Mouse (Mus musculus) hindbrain, embryonic 12.5 days (tissue): ENCODE measurements around the gene Stx8. TPM values are rescaled to one million over a fixed set of nuclear protein-coding genes. Genes with fewer than 3 reads are reported as not detected.

Source experiments
- ATAC-seq: fragments of 200-750 bp; cut with Nextera tagmentation; 2 replicates; pipeline ENCODE4 v1.8.0; 2017; ENCODE audit warnings: moderate TSS enrichment; ENCODE audit not compliant: low FRiP score
- H3K27ac ChIP-seq: fragments of 300-500 bp; sonication (generic); 2 replicates; pipeline ENCODE4 v1.5.1; 2016; ENCODE audit warnings: mild to moderate bottlenecking
- H3K27me3 ChIP-seq: fragments of 300-500 bp; sonication (generic); 2 replicates; pipeline ENCODE4 v1.6.1; 2016; ENCODE audit warnings: mild to moderate bottlenecking
- H3K36me3 ChIP-seq: fragments of 300-500 bp; sonication (generic); 2 replicates; pipeline ENCODE4 v1.6.1; 2016; ENCODE audit warnings: mild to moderate bottlenecking
- H3K4me1 ChIP-seq: fragments of 300-500 bp; sonication (generic); 2 replicates; pipeline ENCODE4 v1.6.1; 2016
- H3K4me2 ChIP-seq: fragments of 300-500 bp; sonication (generic); replicated peaks from 2 replicates; pipeline ENCODE4 v1.6.1; 2016; ENCODE audit warnings: mild to moderate bottlenecking
- H3K4me3 ChIP-seq: fragments of 300-500 bp; sonication (generic); 2 replicates; pipeline ENCODE4 v1.5.1; 2016; ENCODE audit warnings: mild to moderate bottlenecking
- H3K9ac ChIP-seq: fragments of 300-500 bp; sonication (generic); 2 replicates; pipeline ENCODE4 v1.6.1; 2016; ENCODE audit warnings: mild to moderate bottlenecking, moderate library complexity
- H3K9me3 ChIP-seq: fragments of 300-500 bp; sonication (generic); replicated peaks from 2 replicates; pipeline ENCODE4 v1.6.1; 2016; ENCODE audit warnings: mild to moderate bottlenecking
- WGBS: fragments of 180-500 bp; shearing (Covaris S2); methylation state at CpG from one replicate; pipeline ENCODE4 v1.1.7; 2016; 5-methylcytosine and 5-hydroxymethylcytosine counted together
- polyA plus RNA-seq: library from polyadenylated mRNA; unstranded; fragments of >200 nt; fragmentation: Nextera tagmentation; extraction: Ambion mirVana; gene quantifications from 2 replicates; pipeline ENCODE4 v1.2.1, GENCODE M21; 2016

The Stx8 gene
- polyA plus RNA-seq, 1 experiment from 2014 or later, result 64.0 TPM

GRCm38 (mm10) chr11:68144235-68145065 lies 178.5 kb downstream of the Stx8 start:
- Histone ChIP-seq H3K4me1 (peaks cover 44% of the 10 kb centered on the region), H3K9me3 (no peaks in the 10 kb centered on the region), H3K27ac (peak overlapping the region; percentile 86), H3K36me3 (no peaks in the 10 kb centered on the region), H3K9ac (no peak overlapping the region), H3K27me3 (0 out of 2 replicates have a peak, but pooled peaks cover 6% of the 10 kb centered on the region), H3K4me2 (peak overlapping the region; percentile 29; the same call in 1 of the 2 replicates), H3K4me3 (no peak overlapping the region)
- 29% methylated on average over 13 of the region's 13 CpGs for WGBS
- ATAC-seq, result peak; percentile 30; the same call in 1 of the 2 replicates

- Histone ChIP-seq H3K4me3 (no peak overlapping the region), H3K4me1 (peaks cover 49% of the 10 kb centered on the region)
These were observed 179.1 kb downstream of the Stx8 start for GRCm38 (mm10) chr11:68145066-68145585.

GRCm38 (mm10) chr11:68145586-68146455 lies 179.8 kb downstream of the Stx8 start:
- peak overlapping the region; percentile 86 for H3K27ac ChIP-seq
- peak overlapping the region; percentile 29 for H3K4me2 ChIP-seq
- no peaks in the 10 kb centered on the region for H3K9me3 ChIP-seq
- ATAC-seq, result peak; percentile 64
- peaks cover 54% of the 10 kb centered on the region for H3K4me1 ChIP-seq
- no peak overlapping the region for H3K4me3 ChIP-seq
- WGBS, result 7% methylated on average over 17 of the region's 17 CpGs
- peak overlapping the region; percentile 13 for H3K9ac ChIP-seq
- H3K36me3 ChIP-seq, result no peaks in the 10 kb centered on the region
- 0 out of 2 replicates have a peak, but pooled peaks cover 6% of the 10 kb centered on the region for H3K27me3 ChIP-seq

More at GRCm38 (mm10) chr11:68145066-68145585, 179.1 kb downstream of the Stx8 start:
- Histone ChIP-seq H3K27me3 (0 out of 2 replicates have a peak, but pooled peaks cover 6% of the 10 kb centered on the region), H3K36me3 (no peaks in the 10 kb centered on the region), H3K9me3 (no peaks in the 10 kb centered on the region), H3K27ac (peak overlapping the region; percentile 86), H3K4me2 (peak overlapping the region; percentile 29), H3K9ac (peak overlapping the region; percentile 1; the same call in 1 of the 2 replicates)
- ATAC-seq, result peak; percentile 8; the same call in 1 of the 2 replicates
- WGBS, result 12% methylated on average over 13 of the region's 13 CpGs

GRCm38 (mm10) chr11:68146456-68146851 lies 180.5 kb downstream of the Stx8 start:
- Histone ChIP-seq H3K9ac (peak overlapping the region; percentile 32; the same call in 1 of the 2 replicates), H3K36me3 (no peaks in the 10 kb centered on the region), H3K4me3 (no peak overlapping the region), H3K4me2 (0 out of 2 replicates have a peak overlapping the region, but pooled peaks have one; percentile 29), H3K27me3 (0 out of 2 replicates have a peak, but pooled peaks cover 6% of the 10 kb centered on the region), H3K9me3 (no peaks in the 10 kb centered on the region), H3K27ac (peak overlapping the region; percentile 86), H3K4me1 (peaks cover 60% of the 10 kb centered on the region)
- 8% methylated on average over 4 of the region's 4 CpGs for WGBS
- ATAC-seq, result peak; percentile 27; the same call in 1 of the 2 replicates

GRCm38 (mm10) chr11:68150938-68151337 lies 184.9 kb downstream of the Stx8 start:
- H3K27me3 ChIP-seq, result 0 out of 2 replicates have a peak, but pooled peaks cover 6% of the 10 kb centered on the region
- H3K36me3 ChIP-seq, result no peaks in the 10 kb centered on the region
- H3K9ac ChIP-seq, result 0 out of 2 replicates have a peak overlapping the region, but pooled peaks have one; percentile 5
- peak overlapping the region; percentile 49 for H3K27ac ChIP-seq
- peaks cover 37% of the 10 kb centered on the region for H3K4me1 ChIP-seq
- no peaks in the 10 kb centered on the region for H3K9me3 ChIP-seq
- ATAC-seq, result peak; percentile 82
- 15% methylated on average over 2 of the region's 2 CpGs for WGBS
- peak overlapping the region; percentile 8 for H3K4me2 ChIP-seq
- H3K4me3 ChIP-seq, result no peak overlapping the region

GRCm38 (mm10) chr11:68155821-68156220 lies 189.8 kb downstream of the Stx8 start:
- Histone ChIP-seq H3K9me3 (no peaks in the 10 kb centered on the region), H3K4me3 (no peak overlapping the region), H3K4me2 (no peak overlapping the region), H3K9ac (no peak overlapping the region), H3K36me3 (no peaks in the 10 kb centered on the region), H3K27me3 (no peaks in the 10 kb centered on the region), H3K4me1 (peaks cover 10% of the 10 kb centered on the region), H3K27ac (no peak overlapping the region)
- no peak for ATAC-seq

- H3K27ac ChIP-seq, result no peak overlapping the region
- H3K4me1 ChIP-seq, result peaks cover 4% of the 10 kb centered on the region; the same call in 1 of the 2 replicates
- no peak overlapping the region for H3K4me2 ChIP-seq
- WGBS, result 86% methylated on average over 3 of the region's 3 CpGs
- H3K4me3 ChIP-seq, result no peak overlapping the region
- no peaks in the 10 kb centered on the region for H3K9me3 ChIP-seq
- no peaks in the 10 kb centered on the region for H3K27me3 ChIP-seq
- H3K9ac ChIP-seq, result no peak overlapping the region
- H3K36me3 ChIP-seq, result no peaks in the 10 kb centered on the region
- ATAC-seq, result no peak
These were observed 192.2 kb downstream of the Stx8 start for GRCm38 (mm10) chr11:68158166-68158565.

GRCm38 (mm10) chr11:68159867-68160266 lies 193.9 kb downstream of the Stx8 start:
- WGBS, result 72% methylated on average over 4 of the region's 4 CpGs
- no peak overlapping the region; the same call in 1 of the 2 replicates for H3K27ac ChIP-seq
- H3K4me1 ChIP-seq, result peaks cover 10% of the 10 kb centered on the region
- no peaks in the 10 kb centered on the region for H3K36me3 ChIP-seq
- H3K9me3 ChIP-seq, result no peaks in the 10 kb centered on the region
- H3K4me2 ChIP-seq, result no peak overlapping the region
- 0 out of 2 replicates have a peak, but pooled peaks have one; percentile 48 for ATAC-seq
- H3K4me3 ChIP-seq, result no peak overlapping the region
- H3K9ac ChIP-seq, result no peak overlapping the region
- H3K27me3 ChIP-seq, result no peaks in the 10 kb centered on the region

GRCm38 (mm10) chr11:68164408-68164807 lies 198.4 kb downstream of the Stx8 start:
- no peaks in the 10 kb centered on the region for H3K9me3 ChIP-seq
- no peaks in the 10 kb centered on the region for H3K36me3 ChIP-seq
- H3K4me1 ChIP-seq, result peaks cover 10% of the 10 kb centered on the region
- no peak overlapping the region for H3K9ac ChIP-seq
- no peak overlapping the region for H3K27ac ChIP-seq
- no peak overlapping the region for H3K4me3 ChIP-seq
- no peaks in the 10 kb centered on the region for H3K27me3 ChIP-seq
- no peak overlapping the region for H3K4me2 ChIP-seq
- no peak for ATAC-seq
- WGBS, result 84% methylated on average over 5 of the region's 5 CpGs

- no peak overlapping the region for H3K27ac ChIP-seq
- no peaks in the 10 kb centered on the region for H3K9me3 ChIP-seq
- H3K27me3 ChIP-seq, result no peaks in the 10 kb centered on the region
- H3K4me3 ChIP-seq, result no peak overlapping the region
- peaks cover 4% of the 10 kb centered on the region; the same call in 1 of the 2 replicates for H3K4me1 ChIP-seq
- H3K9ac ChIP-seq, result no peak overlapping the region
- H3K4me2 ChIP-seq, result no peak overlapping the region
- WGBS, result 85% methylated on average over 4 of the region's 4 CpGs
- ATAC-seq, result no peak
- no peaks in the 10 kb centered on the region for H3K36me3 ChIP-seq
These were observed 202.4 kb downstream of the Stx8 start for GRCm38 (mm10) chr11:68168427-68168826.

- WGBS, result 91% methylated on average over 7 of the region's 7 CpGs
- Histone ChIP-seq H3K4me2 (no peak overlapping the region), H3K36me3 (no peaks in the 10 kb centered on the region), H3K4me3 (no peak overlapping the region), H3K9me3 (no peaks in the 10 kb centered on the region), H3K27me3 (no peaks in the 10 kb centered on the region), H3K9ac (no peak overlapping the region), H3K4me1 (no peaks in the 10 kb centered on the region), H3K27ac (no peak overlapping the region)
- no peak for ATAC-seq
These were observed 206.1 kb downstream of the Stx8 start for GRCm38 (mm10) chr11:68171973-68172647.
